Mouse (Mus musculus) adrenal gland, adult 8-10 months (tissue): Measurements from ENCODE around the gene Lrmp. TPM values are rescaled to one million over a fixed set of nuclear protein-coding genes. Genes with fewer than 3 reads are reported as not detected.

Experiments used
- DNase-seq: peaks from one replicate; pipeline ENCODE4 v3.0.0; 2022
- total RNA-seq, 4 experiments: library from RNA; stranded (reverse); gene quantifications; 2 replicates each; pipeline ENCODE4 v1.2.4; 2022

Gene Lrmp
- total RNA-seq, 4 experiments from 2014 or later = 1.9 to 4.8 (median 4.3) TPM

- DNase-seq = no peak
These were observed 94.7 kb downstream of the Lrmp start for GRCm38 (mm10) chr6:145210056-145210680.

- peak; percentile 100 for DNase-seq
These were observed 95.4 kb downstream of the Lrmp start, which contains the start of the genes Casc1 and Etfrf1 for GRCm38 (mm10) chr6:145210816-145211338. TSS of gene Casc1 (minus strand) at chr6:145211005. TSS of gene Etfrf1 (plus strand) at chr6:145211134.

GRCm38 (mm10) chr6:145211376-145212305 is 96.2 kb downstream of the Lrmp start:
- peak; percentile 19 for DNase-seq

GRCm38 (mm10) chr6:145213916-145214315 is 98.5 kb downstream of the Lrmp start:
- DNase-seq = no peak

GRCm38 (mm10) chr6:145215826-145216225 is 100.4 kb downstream of the Lrmp start:
- DNase-seq = no peak

GRCm38 (mm10) chr6:145224246-145224645 is 108.8 kb downstream of the Lrmp start:
- DNase-seq = no peak

Other genes starting within 250 kb of the Lrmp start
- 10 to 100 TPM; 24.6 to 48.2 (median 32.4) TPM for gene Bcat1, start 39.5 kb upstream of the Lrmp start, total RNA-seq
- gene Casc1, start 95.4 kb downstream of the Lrmp start, total RNA-seq = 1 to 10 TPM in 1 of 4 experiments, under 1 TPM in 3; 0.32 to 1.0 (median 0.55) TPM
- 100 to 1,000 TPM in 2 of 4 experiments, 10 to 100 TPM in 2; 60.3 to 150 (median 110) TPM for gene Etfrf1, start 95.5 kb downstream of the Lrmp start, total RNA-seq
- 10 to 100 TPM; 31.4 to 44.2 (median 42.8) TPM for gene Kras, start 134.6 kb downstream of the Lrmp start, total RNA-seq